Mouse (Mus musculus): ENCODE measurements around the gene Abl1.

Gene Abl1

DNA sequence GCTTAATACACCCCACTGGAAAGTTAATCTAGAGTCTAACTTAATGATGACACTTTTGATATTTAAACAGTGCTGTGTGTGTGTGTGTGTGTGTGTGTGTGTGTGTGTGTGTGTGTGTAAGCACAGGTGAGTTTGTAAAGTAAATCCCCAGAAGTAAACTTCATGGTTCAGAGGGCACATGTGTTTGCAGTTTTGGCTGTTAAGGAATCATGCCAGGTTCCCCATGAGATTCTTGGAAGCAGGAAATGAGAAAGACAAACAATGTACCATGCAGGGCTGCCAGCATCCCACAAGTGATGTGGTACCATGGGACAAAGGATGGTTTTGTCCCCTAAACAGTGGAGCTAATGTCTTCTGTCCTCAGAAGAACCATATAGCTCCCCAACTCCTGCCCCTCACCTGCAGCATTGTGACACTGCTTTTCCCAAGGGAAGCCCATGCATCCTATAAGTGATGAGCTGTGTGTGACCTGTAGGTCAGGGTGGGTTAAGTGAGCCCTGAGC, 57.6 kb downstream of the Abl1 start:
- DNase-seq (ENCODE audit: low spot score) = no peak

DNA sequence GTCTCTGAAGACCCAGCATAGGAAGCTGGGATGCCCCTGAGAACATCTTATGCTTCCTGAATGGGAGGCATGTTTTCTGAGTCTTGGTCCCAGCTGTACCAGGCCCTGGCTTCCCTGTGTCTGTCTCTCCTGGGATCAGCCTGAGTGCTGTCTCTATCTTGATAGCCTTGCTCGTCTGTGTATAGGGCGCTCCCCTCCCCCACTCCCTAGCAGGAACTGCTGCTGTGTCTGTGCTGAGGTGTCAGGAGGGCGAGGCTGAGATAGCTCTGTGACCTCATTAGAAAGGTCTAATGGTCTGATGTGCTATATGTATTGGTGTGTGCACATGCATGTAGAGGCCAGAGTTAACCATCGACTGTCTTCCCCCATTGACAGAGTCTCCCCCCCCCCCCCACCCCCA, 58.7 kb downstream of the Abl1 start:
- no peak for DNase-seq (ENCODE audit: low spot score)

DNA sequence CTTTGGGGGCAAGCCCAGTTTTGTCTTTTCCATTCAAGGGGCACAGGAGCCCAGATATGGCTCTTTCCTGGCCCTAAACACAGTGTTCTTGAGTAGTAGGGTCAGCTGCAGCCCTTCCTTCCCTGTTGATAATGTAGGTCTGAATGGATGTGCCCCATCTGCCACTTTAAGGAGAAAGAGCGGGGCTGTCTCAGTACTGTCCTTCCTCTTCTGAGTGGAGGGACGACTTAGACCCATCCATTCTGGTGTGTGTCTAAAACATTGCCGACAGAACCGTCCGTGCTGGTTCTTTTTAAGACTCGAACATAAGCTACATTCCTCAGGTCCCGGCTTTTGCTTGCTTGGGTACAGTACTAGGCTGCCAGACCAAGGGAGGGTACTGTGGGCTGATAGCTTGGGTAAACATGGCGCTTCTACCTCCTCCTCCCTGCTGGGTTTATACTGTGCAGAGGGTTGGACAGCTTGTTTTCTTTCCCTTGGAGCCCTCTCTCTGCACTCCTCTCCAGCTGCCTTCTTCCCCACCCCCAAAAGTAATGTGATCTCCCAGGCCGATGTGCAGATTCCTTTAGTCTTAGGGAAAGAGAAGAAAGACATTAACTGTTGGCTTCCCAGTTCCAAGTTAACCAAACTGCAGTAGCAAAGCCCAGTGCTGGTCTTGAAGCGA, 61.0 kb downstream of the Abl1 start:
- no peak for DNase-seq (ENCODE audit: low spot score)

DNA sequence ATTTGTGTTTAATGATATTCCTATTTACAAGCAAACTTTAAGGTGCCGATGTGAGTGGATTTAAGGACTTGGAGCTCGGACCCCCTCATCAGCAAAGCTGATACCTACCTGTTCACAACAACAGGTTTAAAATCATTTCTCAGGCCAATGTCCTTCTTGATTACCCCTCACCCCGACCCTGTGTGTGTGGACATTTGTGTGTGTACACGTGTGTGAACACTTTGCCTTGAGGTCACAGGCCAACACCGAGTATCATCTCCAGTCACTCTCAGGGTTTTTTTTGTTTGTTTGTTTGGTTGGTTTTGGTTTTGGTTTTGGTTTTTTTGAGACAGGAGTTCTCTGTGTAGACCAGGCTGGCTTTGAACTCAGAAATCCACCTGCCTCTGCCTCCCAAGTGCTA, 62.0 kb downstream of the Abl1 start:
- DNase-seq (ENCODE audit: low spot score) = no peak

DNA sequence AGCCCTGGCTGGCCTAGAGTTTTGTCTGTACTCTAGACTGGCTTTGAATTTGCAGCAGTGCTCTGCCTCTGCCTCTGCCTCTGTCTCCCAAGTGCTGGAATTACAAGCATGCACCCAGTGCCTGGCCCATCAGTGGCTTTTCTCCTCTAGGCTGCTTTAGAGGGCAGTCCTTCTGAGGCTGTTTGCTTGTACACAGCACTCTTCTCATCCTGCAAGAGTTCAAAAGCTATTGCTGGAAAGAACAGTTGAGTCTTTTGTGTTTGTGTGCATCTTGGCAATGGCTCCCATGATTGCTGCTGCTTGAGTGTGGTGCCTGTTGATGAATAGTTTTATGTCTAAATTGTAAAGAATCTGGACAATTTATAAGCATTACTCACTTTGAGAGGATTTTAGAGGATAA, 69.3 kb downstream of the Abl1 start:
- DNase-seq (ENCODE audit: low spot score) = no peak

DNA sequence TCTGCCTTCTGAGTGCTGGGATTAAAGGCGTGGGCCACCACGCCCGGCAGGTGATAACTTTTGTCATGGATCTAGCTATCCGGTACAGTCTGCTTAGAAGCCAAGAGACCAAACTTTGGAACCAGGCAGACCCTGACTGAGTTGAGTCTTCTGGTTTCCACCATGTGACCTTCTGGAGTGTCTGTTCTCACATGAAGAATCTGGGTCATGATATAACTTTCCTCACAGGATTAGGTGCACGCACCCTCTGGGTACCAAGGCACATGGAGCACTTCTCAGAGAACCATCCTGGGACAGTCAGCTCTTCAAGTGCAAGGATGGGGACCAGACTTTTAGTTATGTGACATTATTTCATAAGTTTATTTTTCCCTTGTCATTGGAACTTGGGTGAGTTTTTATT, 70.8 kb downstream of the Abl1 start:
- DNase-seq (ENCODE audit: low spot score) = no peak

DNA sequence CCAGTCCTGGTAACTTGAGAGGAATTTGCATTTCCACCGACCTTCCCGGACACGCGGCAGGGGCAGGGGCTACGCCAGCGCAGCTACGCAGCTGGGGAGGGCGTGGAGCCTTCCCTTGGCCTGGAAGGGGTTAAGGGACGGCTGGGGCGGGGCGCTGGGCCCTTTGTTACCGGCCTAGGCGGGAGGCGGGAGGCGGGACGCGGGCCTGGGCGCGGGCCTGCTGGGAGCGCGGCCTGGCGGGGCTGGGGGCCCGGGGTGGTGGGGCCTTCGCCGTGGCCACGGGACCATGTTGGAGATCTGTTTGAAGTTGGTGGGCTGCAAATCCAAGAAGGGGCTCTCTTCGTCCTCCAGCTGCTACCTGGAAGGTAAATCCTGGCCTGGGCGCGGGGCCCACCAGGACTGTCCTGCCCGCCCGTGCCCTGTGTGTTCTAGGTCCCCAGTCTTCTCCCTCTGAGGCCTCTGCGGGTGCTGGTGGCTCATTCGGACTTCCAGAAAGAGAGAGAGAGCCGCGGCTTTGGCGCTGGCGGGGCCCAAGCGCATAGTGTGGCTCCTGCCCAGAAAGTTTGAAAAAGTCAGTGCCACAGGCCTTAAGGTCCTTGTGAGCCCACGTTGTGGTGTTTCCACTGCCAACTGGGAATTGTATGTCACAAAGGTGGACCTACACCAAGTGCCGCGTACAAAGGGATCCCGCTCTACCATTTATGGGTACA, 71.7 kb downstream of the Abl1 start:
- peak; percentile 89 for DNase-seq (ENCODE audit: low spot score)

DNA sequence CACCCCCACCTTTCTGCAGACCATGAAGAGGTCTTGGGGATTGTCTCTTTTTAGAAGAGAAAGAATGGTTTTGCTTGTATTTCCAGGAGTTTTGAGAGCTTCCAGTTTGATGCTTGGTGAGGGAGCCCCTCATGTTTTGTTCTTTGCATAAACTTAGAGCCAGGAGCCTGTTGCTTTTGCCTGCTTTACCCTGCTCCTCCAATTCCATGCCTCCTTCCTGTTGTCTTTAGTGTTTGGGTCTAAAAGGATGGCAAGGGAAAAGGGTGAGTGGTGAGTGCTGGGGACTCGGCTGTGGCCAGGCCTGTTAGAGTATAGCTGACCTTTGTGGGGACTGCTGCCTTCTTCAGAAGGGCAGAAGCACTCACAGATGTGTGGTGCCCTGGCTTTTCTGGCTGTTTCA, 72.3 kb downstream of the Abl1 start:
- DNase-seq (ENCODE audit: low spot score) = no peak

DNA sequence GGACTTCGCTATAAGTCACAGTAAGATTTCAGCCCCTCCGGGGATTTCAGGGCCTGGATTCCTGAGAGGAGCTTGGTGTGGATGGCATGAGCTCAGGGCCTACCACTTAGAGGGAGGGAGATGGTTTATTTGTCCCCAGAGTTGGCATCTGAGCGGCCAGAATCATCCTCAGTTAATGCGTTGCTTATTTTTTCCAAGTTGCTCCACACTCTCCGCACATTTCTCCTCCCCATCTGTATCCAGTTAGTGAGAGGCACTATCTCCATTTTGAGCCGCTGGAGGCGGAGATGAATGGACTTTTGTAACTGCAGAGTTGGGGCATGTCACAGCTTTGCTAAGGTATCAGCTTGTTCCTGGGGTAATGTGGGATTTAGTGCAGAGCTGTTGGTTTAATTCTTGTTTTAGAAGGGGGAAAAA, 72.9 kb downstream of the Abl1 start:
- DNase-seq (ENCODE audit: low spot score) = no peak

DNA sequence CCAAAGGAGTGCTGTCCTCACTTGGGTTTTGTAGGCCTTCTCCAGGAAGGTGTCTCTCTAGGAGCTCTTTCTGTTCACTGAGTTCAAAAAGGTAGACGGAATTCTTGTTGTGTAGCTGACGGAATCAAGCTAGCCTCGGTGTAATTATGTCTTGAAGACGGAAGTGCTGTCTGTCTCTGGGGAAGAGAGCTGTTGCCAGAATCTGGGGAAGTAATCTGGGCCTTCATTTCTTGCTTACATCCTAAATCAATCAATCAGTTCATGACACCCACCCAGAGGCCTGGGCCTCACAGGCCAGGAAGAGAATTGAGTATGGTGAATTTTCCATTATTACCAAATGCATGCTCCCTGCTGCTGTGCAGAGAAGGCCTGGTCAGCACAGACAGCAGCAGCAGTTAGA, 73.4 kb downstream of the Abl1 start:
- no peak for DNase-seq (ENCODE audit: low spot score)

DNA sequence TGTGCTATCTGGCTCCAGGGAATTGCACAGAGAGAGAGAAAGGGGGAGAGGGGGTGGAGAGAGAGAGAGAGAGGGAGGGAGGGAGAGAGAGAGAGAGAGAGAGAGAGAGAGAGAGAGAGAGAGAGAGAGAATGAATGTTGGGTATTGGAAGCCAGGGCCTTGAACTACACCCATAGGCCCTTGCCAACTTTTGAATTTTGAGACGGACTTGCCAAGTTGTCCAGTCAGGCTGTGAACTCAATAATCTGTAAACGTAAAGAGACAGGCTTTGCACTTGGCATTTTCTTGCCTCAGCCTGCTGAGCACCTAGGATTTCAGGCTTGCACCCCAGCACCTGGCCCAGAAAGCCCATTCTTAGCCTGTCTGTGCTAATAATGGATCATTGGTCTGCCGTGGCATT, 74.0 kb downstream of the Abl1 start:
- DNase-seq (ENCODE audit: low spot score) = no peak

DNA sequence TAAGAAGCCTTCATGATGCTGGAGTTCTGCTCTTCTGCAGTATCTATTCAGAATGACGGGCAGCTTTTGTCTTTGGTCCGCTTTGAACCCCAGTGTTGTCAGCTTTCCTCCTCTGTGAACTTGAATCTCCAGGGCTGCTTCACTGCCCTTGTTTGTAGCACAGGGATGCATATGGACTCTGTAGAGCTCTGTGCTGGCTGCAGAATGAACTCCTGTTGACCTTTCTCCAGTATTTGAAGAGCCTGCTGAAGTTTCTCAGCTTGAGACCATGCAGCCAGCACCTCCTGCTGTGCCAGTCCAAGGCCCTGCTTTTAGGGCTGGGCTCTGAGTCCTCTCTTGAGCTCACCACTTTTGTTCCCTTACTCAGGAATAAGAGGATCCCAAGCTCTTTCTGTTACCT, 74.7 kb downstream of the Abl1 start:
- no peak for DNase-seq (ENCODE audit: low spot score)

DNA sequence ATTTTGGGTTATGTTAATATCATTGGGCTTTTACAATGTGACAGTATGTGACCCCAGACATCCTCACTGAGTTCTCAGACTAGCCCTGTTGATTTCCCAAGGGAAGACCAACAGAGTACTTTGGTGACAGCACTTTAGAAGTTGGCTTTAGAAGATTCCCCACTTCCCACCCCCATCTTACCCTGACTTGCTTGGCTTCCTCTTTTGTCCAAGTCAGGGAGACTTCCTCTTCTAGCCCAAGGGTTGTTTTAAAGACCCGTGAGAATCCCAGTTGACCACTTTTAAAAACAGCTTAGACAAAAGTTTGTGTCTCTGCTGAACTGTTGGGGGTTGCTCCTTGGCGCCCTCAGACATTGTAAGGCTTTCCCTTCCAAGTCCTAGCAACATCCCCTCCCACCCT, 75.1 kb downstream of the Abl1 start:
- no peak for DNase-seq (ENCODE audit: low spot score)

DNA sequence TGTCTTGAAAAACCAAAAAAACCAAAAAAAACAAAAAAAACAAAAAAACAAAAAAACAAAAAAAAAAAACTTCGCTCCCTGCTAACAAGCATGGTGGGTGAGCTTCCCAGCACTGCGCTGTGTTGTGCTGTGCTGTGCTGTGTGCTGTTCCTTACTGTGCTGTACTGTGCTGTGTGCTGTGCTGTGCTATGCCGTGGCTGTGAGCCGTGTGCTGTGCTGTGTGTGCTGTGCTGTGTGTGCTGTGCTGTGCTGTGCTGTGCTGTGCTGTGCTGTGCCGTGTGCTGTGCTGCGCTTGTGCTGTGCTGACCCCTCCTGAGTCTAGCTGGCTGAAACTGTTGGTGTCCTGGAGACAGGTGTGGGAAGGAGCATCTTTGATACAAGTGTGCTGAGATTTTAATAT, 78.9 kb downstream of the Abl1 start:
- no peak for DNase-seq (ENCODE audit: low spot score)

DNA sequence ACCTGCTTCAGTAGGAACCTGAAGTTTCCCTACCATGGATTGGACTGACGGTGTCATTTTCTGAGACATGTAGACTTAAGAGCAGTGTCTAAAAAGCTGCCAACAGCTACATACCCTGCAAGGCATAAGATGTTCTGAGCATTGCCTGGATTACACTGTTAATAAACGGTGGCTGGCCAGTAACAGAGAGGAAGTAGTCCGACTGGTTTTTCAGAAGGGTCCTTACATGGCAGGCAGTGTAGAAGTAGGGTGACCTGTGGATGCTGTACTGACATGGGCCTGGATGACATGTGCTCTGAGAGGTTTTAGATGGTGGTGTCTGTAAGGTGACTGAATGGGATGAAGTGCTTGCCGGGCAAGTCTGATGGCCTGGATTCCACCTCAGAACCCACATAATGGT, 79.6 kb downstream of the Abl1 start:
- no peak for DNase-seq (ENCODE audit: low spot score)

DNA sequence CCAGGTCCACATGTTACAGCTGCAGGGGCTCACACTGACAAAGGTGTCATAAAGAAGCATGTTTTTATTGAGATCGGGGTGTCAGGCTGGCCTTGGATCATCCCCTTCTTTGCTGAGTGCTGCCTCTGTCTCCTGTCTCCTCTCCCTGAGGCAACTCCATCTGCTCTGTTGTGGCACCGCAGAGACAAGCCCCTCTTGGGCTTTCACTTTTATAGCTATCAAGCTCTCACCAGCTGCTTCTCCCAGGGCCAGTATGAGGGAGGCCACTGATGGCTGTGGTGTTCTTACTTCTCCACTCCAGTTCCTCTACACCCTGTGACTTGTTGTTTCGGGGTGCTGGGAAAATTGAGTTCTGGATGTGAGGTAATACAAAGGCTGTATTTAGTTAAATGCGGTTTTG, 80.9 kb downstream of the Abl1 start:
- DNase-seq (ENCODE audit: low spot score) = no peak

DNA sequence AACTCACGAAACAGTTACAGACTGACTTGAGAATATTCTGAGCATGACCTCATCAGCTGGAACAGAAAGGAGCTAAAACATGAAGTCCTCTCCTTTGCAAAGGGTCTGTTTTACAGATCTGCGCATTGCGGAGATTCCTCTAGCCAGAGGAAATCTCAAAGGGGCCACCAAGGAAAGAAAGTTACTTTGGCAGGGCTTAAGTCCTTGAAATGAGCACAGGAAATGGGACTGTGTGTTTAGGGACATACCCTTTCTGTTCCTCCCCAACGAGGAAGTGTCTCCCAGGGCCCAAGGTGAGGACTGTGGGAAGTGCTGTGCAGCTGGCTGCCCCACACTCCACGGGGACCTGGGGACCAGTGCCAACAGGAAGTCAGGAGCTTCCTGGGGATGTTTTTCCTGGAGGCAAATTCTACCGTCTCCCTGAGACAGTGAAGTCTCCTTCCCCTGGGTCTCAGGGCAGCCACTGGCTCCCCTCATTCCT, 81.5 kb downstream of the Abl1 start:
- peak; percentile 59 for DNase-seq (ENCODE audit: low spot score)

DNA sequence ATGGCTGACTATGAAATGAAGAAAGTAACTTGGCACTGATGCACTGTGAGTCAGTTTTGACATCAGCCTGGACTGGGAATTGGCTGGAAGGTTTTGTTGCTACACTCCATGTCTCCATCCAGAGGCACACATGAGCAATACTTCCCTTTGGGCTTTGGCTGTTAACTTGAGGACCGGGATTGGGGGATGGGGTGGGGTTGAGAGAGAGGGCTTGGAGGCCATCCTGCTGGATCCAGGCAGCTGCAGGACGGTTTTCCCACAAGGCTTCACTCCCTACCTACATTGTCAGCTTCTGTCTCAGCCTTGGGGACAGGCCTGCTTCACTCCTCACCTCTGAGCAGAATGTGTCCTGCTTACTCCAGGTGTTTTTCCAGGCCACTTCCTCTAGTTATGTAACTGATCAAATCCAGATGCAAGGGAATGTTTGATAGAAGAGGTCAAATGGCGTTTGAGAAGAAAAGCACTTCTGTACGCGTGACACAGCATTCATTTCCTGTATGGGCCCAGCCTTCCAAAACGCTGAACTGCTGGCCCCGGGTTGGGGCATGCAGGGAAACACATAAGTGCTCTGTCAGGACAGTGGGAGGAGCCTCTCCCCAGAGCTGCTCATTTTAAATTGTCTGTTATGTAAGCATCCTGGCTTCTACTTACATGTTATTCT, 82.7 kb downstream of the Abl1 start:
- peak; percentile 59 for DNase-seq (ENCODE audit: low spot score)

DNA sequence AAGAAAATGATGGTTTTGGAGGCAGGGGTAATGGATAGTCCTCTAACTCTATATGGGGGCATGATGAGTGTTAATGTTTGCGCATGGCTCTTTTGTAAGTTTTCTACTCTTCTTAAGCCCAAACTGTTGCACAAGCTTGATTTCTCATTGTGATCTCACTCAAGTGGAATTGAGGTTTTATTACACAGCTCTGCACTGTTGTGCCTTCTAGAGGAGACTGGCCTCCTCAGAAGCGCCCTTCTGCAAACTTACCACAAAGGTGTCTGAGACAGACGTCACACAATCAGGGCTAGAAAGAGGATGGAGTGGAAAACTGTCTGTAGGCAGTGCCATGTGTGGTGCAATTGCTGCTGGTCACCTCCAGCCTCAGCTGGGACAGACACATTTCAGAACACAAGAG, 88.3 kb downstream of the Abl1 start:
- no peak for DNase-seq (ENCODE audit: low spot score)

DNA sequence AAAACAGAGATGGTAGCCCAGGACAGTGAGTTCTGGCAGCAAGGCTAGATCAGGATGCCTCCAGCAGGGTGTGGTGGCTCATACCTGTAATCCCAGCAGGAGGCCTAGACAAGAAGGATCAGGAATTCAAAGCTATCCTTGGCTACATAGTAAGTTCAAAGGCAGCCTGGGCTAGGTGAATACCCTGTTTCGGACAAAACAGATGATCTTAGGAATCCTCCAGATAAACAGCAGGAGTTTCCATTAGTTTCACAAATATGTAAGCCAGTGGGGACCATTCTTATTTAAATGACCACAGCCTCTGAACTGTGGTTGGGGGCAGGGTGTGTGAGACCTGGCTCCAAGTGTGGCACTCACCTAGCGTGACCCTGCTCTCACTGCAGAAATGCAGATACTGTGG, 91.1 kb downstream of the Abl1 start:
- DNase-seq (ENCODE audit: low spot score) = no peak

DNA sequence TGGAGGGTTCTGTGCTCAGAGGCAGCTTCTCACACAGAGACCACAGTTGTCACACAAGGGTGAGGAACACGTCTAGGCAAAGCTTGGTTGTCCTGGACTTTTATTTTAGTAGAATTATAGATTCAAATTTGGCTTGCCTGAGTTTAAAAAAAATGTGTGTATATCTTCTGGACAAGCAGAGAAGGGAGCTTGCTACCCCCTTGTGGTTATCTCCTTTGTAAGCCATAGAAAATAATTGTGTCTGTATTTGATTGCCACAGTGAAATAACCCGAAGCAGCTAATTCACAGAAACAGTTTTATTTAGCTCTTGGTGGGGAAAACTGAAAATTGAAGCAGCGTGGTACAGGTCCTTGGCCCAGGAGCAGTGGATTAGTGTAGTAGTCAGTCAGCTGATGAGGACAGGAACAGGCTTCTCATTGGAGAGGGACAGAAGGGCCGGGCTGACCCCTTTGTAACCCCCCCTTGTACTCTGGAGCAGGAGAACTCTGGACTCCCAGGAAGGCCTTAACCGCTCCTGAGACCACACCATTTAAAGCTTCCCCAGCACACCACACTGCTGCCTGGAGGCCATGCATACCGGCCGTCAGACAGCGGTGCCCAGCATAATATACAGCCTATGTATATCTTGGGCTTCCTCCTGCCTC, 94.9 kb downstream of the Abl1 start:
- DNase-seq (ENCODE audit: low spot score) = no peak

DNA sequence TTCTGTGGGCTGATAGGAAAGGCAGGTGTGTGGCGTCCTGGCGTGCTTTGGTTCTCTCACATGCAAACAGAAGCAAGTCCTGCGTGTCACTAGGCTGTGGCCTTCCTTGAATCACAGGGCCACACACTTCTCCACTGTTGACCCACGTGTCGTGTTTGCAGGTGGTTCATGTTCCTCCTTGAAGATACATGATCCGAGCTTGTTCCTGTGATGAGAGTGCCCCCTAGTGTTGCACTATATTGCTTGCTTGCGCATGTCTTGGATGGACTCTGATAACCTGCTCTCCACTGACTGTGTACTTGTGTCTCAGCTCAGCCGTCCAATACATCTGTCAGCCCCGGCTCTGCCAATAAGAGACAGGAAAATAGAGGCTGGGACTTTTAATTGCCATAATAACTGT, 96.9 kb downstream of the Abl1 start:
- peak; percentile 77 for DNase-seq (ENCODE audit: low spot score)

DNA sequence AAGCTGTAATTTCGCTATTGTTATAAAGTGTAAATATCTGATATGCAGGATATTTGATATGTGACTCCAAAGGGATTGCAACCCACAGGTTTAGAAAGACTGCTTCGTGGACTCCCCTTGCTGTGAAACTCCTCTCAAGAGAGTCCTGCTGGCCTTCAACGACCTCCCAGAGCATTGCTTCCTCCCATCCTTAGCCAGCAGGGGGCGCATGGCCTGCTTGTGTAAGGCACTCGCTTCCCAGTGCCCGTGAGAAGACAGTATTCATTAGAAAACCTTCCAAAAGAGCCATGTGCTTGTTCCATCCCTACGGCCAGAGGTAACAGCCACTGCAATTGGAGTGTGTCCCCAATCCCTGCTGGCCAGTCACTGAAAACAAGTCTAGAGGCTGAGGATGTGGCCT, 98.9 kb downstream of the Abl1 start:
- DNase-seq (ENCODE audit: low spot score) = peak; percentile 92

Data from testis, postnatal 10 days (tissue).